Mouse (Mus musculus) stomach, postnatal 0 days (tissue): ENCODE results near the gene Gm43552. TPM values are rescaled to one million over a fixed set of nuclear protein-coding genes. Genes with fewer than 3 reads are reported as not detected.

Experiments
- ATAC-seq: fragments of 200-750 bp; cut with Nextera tagmentation; 2 replicates; pipeline ENCODE4 v1.8.0; 2017; ENCODE audit not compliant: low FRiP score, low TSS enrichment
- DNase-seq: peaks from one replicate; pipeline ENCODE4 v3.0.0-alpha.2; 2016; ENCODE audit warnings: low spot score
- H3K27ac ChIP-seq: fragments of 300-500 bp; sonication (generic); replicated peaks from 2 replicates; pipeline ENCODE4 v1.5.1; 2014; ENCODE audit warnings: mild to moderate bottlenecking, control low read depth
- H3K27me3 ChIP-seq: fragments of 300-500 bp; sonication (generic); 2 replicates; pipeline ENCODE4 v1.6.1; 2014; ENCODE audit warnings: low read length; ENCODE audit not compliant: control insufficient read depth, insufficient read depth
- H3K36me3 ChIP-seq: fragments of 300-500 bp; sonication (generic); 2 replicates; pipeline ENCODE4 v1.6.1; 2014; ENCODE audit warnings: low read length, mixed read lengths; ENCODE audit not compliant: control insufficient read depth, insufficient read depth
- H3K4me1 ChIP-seq: fragments of 300-500 bp; sonication (generic); replicated peaks from 2 replicates; pipeline ENCODE4 v1.6.1; 2014; ENCODE audit warnings: antibody characterized with exemption; ENCODE audit not compliant: control insufficient read depth, insufficient read depth
- H3K4me2 ChIP-seq: fragments of 300-500 bp; sonication (generic); replicated peaks from 2 replicates; pipeline ENCODE4 v1.6.1; 2014; ENCODE audit warnings: low read depth, mild to moderate bottlenecking, control low read depth, moderate library complexity
- H3K4me3 ChIP-seq: fragments of 300-500 bp; sonication (generic); 2 replicates; pipeline ENCODE4 v1.5.1; 2014; ENCODE audit warnings: low read depth, low read length, control low read depth
- H3K9ac ChIP-seq: fragments of 300-500 bp; sonication (generic); 2 replicates; pipeline ENCODE4 v1.6.1; 2014; ENCODE audit warnings: mild to moderate bottlenecking, low read length, control low read depth, mixed read lengths
- H3K9me3 ChIP-seq: fragments of 300-500 bp; sonication (generic); 2 replicates; pipeline ENCODE4 v1.6.1; 2016; ENCODE audit warnings: low read length; ENCODE audit not compliant: control insufficient read depth
- CTCF ChIP-seq: IDR thresholded peaks from 2 replicates; pipeline ENCODE4 v1.5.1; 2016; ENCODE audit warnings: antibody characterized with exemption, low read depth, mild to moderate bottlenecking, moderate library complexity
- EP300 ChIP-seq: optimal IDR thresholded peaks from 2 replicates; pipeline ENCODE3; 2016; ENCODE audit warnings: antibody characterized with exemption
- WGBS: fragments of 180-500 bp; shearing (Covaris S2); extraction: QIAGEN DNeasy Blood & Tissue Kit; methylation state at CpG from one replicate; pipeline ENCODE4 v1.1.7; 2014; 5-methylcytosine and 5-hydroxymethylcytosine counted together
- polyA plus RNA-seq: library from polyadenylated mRNA; unstranded; fragments of >200 nt; fragmentation: Nextera tagmentation; extraction: Ambion mirVana; gene quantifications from 2 replicates; pipeline ENCODE4 v1.2.1, GENCODE M21; 2015

Gm43552 gene
- polyA plus RNA-seq, 1 experiment from 2014 or later, result not detected

DNA sequence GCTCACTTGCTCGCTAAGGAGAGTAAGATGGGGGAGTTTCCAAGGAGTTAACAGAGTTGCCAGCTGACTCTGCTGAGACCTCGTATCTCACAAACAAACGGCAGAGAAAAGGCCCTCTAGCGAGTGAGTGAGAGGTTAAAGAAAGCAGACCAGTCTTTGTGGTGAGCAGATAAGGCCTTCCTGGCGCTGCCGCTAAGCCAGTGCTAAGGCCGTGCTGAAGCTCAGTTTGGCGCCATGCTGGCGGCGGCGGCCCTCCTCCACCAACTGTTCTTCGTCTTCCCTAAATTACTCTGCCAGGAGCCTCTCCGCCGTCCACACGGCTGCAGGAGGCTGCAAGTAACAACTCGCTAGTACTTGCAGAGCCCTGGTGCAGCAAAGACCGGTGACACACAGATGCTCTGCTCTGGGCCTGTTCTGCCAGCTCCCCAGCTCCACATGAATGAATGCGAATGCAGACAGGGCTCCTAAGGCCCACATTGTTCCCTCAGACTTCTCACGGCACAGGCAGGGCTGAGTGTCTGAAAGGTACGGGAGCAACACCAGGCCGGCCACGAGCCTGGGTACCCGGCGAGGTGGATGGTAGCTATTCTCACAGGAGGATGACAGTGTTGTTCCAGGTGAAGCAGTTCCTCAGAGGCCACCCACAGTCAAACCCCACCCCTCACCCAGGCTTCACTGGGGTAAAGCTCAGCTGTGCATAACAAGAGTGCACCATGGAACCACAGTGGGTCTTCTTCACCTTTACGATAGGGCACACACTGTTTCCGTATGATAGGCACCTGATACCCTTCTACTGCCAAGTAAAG, 76.8 kb downstream of the Gm43552 start:
- Histone ChIP-seq H3K4me3 (no peak overlapping the region), H3K4me2 (peak overlapping the region; percentile 21), H3K9ac (peak overlapping the region; percentile 47), H3K27ac (peak overlapping the region; percentile 93), H3K4me1 (no peaks in the 10 kb centered on the region; the same call in 1 of the 2 replicates), H3K36me3 (peaks cover 13% of the 10 kb centered on the region), H3K9me3 (no peaks in the 10 kb centered on the region), H3K27me3 (no peaks in the 10 kb centered on the region)
- no peak for TF ChIP-seq EP300
- peak; percentile 48 for TF ChIP-seq CTCF
- DNase-seq, result peak; percentile 70
- 17% methylated on average over 26 of the region's 26 CpGs for WGBS
- ATAC-seq, result peak; percentile 74

DNA sequence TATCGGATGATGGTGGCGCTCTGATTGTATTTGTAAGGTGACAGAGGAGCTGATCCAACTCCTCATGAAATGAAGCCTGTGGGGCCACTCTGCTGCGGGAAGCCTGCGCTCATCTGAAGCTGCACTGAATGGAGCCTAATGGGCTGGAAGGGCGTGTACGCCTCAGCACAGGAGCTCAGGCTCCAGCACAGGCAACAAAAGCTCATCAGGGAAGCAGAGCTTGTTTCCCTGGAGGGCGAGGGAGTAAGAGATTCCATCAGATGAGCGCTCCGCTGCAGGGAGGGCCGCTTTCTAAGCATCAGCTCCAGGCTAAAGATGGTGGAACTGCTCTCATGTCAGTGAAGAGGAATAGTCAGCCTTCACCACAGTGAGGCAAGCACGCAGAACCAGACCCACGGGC, 84.6 kb downstream of the Gm43552 start:
- no peak overlapping the region for H3K9ac ChIP-seq
- no peaks in the 10 kb centered on the region for H3K27me3 ChIP-seq
- no peak overlapping the region for H3K4me3 ChIP-seq
- H3K9me3 ChIP-seq, result no peaks in the 10 kb centered on the region
- peaks cover 6% of the 10 kb centered on the region for H3K36me3 ChIP-seq
- ATAC-seq (no peak), DNase-seq (no peak)
- WGBS, result 75% methylated on average over 12 of the region's 12 CpGs
- TF ChIP-seq CTCF (no peak), EP300 (no peak)
- H3K27ac ChIP-seq, result no peak overlapping the region
- H3K4me1 ChIP-seq, result no peaks in the 10 kb centered on the region
- no peak overlapping the region for H3K4me2 ChIP-seq

DNA sequence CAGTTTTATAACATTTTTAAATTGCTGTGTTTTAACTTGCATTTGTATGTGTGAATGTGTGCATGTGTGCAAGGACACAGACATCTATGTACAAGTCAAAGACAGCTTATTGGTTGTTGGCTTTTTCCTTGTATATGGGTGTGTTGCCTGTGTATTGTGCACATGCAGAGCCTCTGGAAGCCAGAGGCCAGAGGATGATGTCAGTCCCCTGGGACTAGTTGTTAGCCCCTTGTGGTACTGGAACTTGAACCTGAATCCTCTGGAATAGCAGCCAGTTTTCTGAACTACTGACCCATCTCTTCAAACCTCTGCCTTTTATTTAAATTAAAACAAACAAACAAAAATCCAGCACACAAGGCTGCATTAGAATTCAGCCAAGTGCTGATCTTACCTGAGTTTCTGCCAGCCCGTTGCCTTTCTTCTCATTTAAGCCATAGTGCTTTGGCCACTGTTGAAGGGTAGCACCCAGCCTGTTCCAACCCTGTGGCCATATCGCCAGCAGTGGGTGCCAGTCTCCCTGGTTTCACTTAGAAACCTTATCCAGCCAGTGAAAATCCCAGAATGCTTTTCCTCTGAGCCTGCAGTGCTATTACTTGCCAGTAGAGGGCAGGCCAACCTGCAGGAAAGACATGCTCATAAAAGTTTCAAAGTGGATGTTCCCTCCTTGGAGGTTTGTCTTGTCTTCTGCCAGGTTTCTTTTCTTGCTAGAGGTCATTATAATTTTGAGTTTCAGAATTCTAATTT, 91.2 kb downstream of the Gm43552 start:
- 20% methylated on average over 2 of the region's 2 CpGs for WGBS
- TF ChIP-seq EP300, result no peak
- TF ChIP-seq CTCF, result peak; percentile 98
- H3K9me3 ChIP-seq, result no peaks in the 10 kb centered on the region
- H3K27me3 ChIP-seq, result no peaks in the 10 kb centered on the region
- no peak overlapping the region for H3K9ac ChIP-seq
- no peak overlapping the region for H3K4me3 ChIP-seq
- H3K36me3 ChIP-seq, result peaks cover 23% of the 10 kb centered on the region
- peak; percentile 86 for DNase-seq
- no peak overlapping the region for H3K27ac ChIP-seq
- peak; percentile 83 for ATAC-seq
- H3K4me1 ChIP-seq, result no peaks in the 10 kb centered on the region
- no peak overlapping the region for H3K4me2 ChIP-seq

DNA sequence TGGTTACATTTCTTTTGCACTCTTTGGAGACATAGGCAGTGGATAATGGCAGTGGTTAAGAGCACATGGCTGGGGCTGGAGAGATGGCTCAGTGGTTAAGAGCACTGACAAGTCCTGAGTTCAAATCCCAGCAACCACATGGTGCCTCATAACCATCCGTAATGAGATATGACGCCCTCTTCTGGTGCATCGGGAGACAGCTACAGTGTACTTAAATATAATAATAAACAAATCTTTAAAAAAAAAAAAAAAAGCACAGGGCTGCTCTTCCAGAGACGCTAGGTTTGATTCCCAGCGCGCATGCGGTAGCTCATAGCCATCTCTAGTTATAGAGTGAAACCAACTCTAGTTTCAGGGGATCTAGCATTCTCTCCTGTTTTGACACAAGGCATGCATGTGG, 98.2 kb downstream of the Gm43552 start:
- no peak overlapping the region for H3K27ac ChIP-seq
- peaks cover 15% of the 10 kb centered on the region for H3K36me3 ChIP-seq
- 88% methylated on average over 7 of the region's 7 CpGs for WGBS
- no peak for ATAC-seq
- no peaks in the 10 kb centered on the region for H3K9me3 ChIP-seq
- no peak overlapping the region for H3K4me2 ChIP-seq
- no peak overlapping the region for H3K4me3 ChIP-seq
- H3K4me1 ChIP-seq, result no peaks in the 10 kb centered on the region
- H3K9ac ChIP-seq, result no peak overlapping the region
- no peaks in the 10 kb centered on the region for H3K27me3 ChIP-seq
- DNase-seq, result no peak
- TF ChIP-seq CTCF (0 out of 2 replicates have a peak, but pooled peaks have one; percentile 19), EP300 (no peak)

DNA sequence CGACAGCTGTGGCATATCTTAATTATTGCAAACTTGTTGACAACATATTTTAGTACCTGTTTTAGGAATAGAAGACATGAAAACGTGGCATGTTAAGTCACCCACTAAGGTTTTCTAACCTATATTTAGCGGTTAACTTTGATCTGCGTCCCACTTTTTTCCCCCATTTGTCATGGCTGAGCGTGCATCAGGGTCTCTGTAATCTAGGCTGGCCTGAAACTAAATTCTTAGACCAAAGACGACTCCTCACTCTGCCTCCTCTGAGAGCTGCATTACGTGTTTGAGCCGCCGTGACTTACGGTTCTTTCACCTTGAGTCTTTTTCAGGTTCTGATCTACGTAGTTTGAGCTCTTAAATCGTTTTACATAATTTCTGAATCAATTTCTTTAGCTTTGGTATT, 100.9 kb downstream of the Gm43552 start:
- Histone ChIP-seq H3K9ac (peak overlapping the region; percentile 78), H3K36me3 (peaks cover 11% of the 10 kb centered on the region), H3K27ac (peak overlapping the region; percentile 75; the same call in 1 of the 2 replicates), H3K4me3 (peak overlapping the region; percentile 98), H3K27me3 (no peaks in the 10 kb centered on the region), H3K9me3 (no peaks in the 10 kb centered on the region), H3K4me1 (no peaks in the 10 kb centered on the region), H3K4me2 (peak overlapping the region; percentile 70)
- no peak for TF ChIP-seq CTCF
- TF ChIP-seq EP300, result no peak
- DNase-seq, result peak; percentile 27
- 1% methylated on average over 12 of the region's 12 CpGs for WGBS
- peak; percentile 41; the same call in 1 of the 2 replicates for ATAC-seq
